Mouse (Mus musculus): ENCODE measurements around the gene Depdc5. TPM values are rescaled to one million over a fixed set of nuclear protein-coding genes. Genes with fewer than 3 reads are reported as not detected.
"Not testable (repeated sequence)": the region's sequence is repeated elsewhere in the genome, so short reads cannot be mapped to it uniquely, and the experiment has no call there.

Depdc5 gene
- total RNA-seq, 2 experiments from 2014 or later = 30.1 to 38.4 TPM

GRCm38 (mm10) chr5:33032036-33032773 is 168.7 kb downstream of the Depdc5 start:
- no peak for DNase-seq

- peak; percentile 88 for DNase-seq
These were observed 169.6 kb downstream of the Depdc5 start for GRCm38 (mm10) chr5:33033121-33033520.

DNA sequence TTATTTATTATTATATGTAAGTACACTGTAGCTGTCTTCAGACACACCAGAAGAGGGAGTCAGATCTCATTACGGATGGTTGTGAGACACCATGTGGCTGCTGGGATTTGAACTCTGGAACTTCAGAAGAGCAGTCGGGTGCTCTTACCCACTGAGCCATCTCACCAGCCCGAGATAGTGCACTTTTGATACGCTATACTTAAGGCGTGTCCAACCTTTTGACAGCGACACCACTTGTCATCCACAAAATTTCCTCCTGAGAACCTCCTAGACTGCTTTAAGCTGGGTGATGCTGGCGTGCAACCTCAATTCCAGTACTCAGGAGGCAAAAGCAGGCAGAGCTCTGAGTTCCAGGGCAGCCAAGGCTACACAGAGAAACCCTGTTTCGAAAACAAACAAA is 170.1 kb downstream of the Depdc5 start:
- DNase-seq = not testable (repeated sequence)

DNA sequence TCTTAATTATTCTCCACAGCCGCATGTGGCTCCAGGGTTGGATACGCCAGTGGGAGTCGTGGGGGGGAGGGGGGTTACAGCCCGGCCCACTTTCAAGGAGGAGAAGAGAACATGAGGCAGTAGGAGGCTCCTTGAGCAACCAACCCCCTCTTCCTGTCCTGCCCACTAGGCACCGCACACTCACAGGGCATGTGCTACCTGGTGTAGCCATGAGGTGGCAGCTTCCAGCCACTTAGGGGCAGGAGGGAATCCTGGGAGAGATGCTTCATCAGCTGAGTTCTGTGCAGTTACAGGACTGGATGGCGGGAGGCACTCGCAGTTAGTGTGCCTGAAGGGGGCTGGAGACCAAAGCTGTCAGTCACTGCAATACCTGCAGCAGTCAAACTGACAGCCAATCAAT is 170.6 kb downstream of the Depdc5 start:
- DNase-seq = no peak

DNA sequence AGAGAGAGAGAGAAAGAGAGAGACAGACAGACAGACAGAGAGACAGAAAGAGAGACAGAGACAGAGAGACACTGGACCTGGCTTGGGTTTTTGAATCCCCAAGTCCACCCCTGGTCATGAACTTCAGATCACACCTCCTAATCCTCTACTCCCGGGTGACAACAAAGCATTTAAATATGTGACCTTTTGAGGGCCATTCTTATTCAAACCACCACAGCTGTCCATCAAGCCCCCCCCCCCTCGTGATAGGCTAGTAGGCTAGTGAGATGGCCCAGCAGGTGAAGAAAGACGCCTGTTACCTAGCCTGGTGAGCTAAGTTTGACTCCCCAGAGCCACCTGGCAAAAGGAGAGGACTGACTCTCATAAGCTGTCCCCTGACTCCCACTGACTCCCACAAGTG is 171.4 kb downstream of the Depdc5 start:
- DNase-seq = no peak

- DNase-seq = no peak
These were observed 175.4 kb downstream of the Depdc5 start for GRCm38 (mm10) chr5:33038656-33039509.

- peak; percentile 82 for DNase-seq
These were observed 176.0 kb downstream of the Depdc5 start for GRCm38 (mm10) chr5:33039510-33039911.

GRCm38 (mm10) chr5:33040735-33041134 is 177.2 kb downstream of the Depdc5 start:
- not testable (repeated sequence) for DNase-seq

DNA sequence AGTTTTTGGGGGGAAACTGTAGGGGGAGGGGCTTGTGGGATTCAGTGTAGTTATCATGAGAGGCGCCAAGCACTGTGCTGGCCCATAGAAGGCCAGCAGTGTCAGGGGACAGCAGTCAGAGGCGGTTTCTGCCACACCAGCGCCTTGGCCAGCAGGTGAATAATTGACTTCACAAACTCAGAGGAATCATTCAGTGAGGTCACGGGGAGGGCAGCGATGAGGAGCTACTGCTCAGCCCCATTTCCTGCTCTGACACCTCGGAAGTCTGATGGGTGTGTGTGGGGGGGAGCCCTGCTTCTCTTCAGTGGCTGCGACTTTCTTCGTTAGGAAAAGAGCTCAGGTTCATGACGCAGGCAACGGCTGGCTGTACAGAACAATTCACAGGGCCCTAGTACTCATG is 179.9 kb downstream of the Depdc5 start:
- no peak for DNase-seq

Other genes with a start within 250 kb of the Depdc5 start
- gene Pisd, start 78.1 kb upstream of the Depdc5 start, total RNA-seq (2021) = 10 to 100 TPM; 53.2 to 62.4 TPM
- not detected for gene Gm20671, start 36.6 kb upstream of the Depdc5 start, total RNA-seq (2021)
- gene Prr14l, start 9.4 kb upstream of the Depdc5 start, total RNA-seq (2021) = 10 to 100 TPM; 21.4 to 25.0 TPM
- 100 to 1,000 TPM; 137 to 144 TPM for gene Ywhah, start 155.1 kb downstream of the Depdc5 start, total RNA-seq (2021)
- under 1 TPM; 0.06 to 0.12 TPM for gene Slc5a1, start 240.5 kb downstream of the Depdc5 start, total RNA-seq (2021)